Mouse (Mus musculus) kidney, adult 8-10 months (tissue): ENCODE measurements at regions not wholly inside any gene's neighbourhood (a gene's known extent, or its start where the extent isn't known, plus 50 kb on each side); places are given as distances from the start of the nearest gene placed in this dataset.

Experiments
- DNase-seq, 2 experiments: peaks; one replicate each; pipeline ENCODE4 v3.0.0; 2022

- no peak for DNase-seq
These were observed 370.4 kb downstream of the Nbas start for GRCm38 (mm10) chr12:13639336-13639735.
